Mouse (Mus musculus) kidney, postnatal 4 days (tissue): Measurements from ENCODE around the gene Rhox2a.
"Not testable (repeated sequence)": the region's sequence is repeated elsewhere in the genome, so short reads cannot be mapped to it uniquely, and the experiment has no call there.

Experiments used
- DNase-seq, 2 experiments: peaks; one replicate each; pipeline ENCODE4 v3.0.0; 2021; ENCODE audit warnings: mixed read lengths in 2 of 2

Gene Rhox2a

GRCm38 (mm10) chrX:37244676-37245075 is at the start of gene Rhox2a:
Gene Rhox2a, plus strand, starts transcription at chrX:37244976.
- not testable (repeated sequence) for DNase-seq

- no peak for DNase-seq
Observed at GRCm38 (mm10) chrX:37198676-37199075, 46.1 kb upstream of the Rhox2a start.

- DNase-seq: no peak
Observed at GRCm38 (mm10) chrX:37210941-37211340, 33.8 kb upstream of the Rhox2a start, which contains the start of gene Gm9. Gene Gm9, minus strand, starts transcription at chrX:37211041.

- DNase-seq: not testable (repeated sequence)
Observed at GRCm38 (mm10) chrX:37222158-37222557, 22.6 kb upstream of the Rhox2a start, which contains the start of gene Rhox1. Gene Rhox1, minus strand, starts transcription at chrX:37222258.

- not testable (repeated sequence) for DNase-seq
Observed at GRCm38 (mm10) chrX:37249619-37250018, 4.8 kb downstream of the Rhox2a start, which contains the start of gene Rhox3a. Gene Rhox3a, plus strand, starts transcription at chrX:37249919.

- DNase-seq: not testable (repeated sequence)
Observed at GRCm38 (mm10) chrX:37265038-37265437, 20.3 kb downstream of the Rhox2a start, which contains the start of gene Rhox4a. Gene Rhox4a, plus strand, starts transcription at chrX:37265338.
